Comparison of ENCODE assay signal across 19 mouse cellular contexts in genomic region chr3:97830622-97831021, GRCm38 (mm10). TPM values are rescaled to one million over a fixed set of nuclear protein-coding genes. Genes with fewer than 3 reads are reported as not detected.
DNase-seq lines count a peak whose midpoint lies in the region; ATAC-seq lines count a peak whose summit lies in the region.
"Had no signal": no experiment of that assay in that cellular context is flagged by ENCODE, and none has a peak within 500 bp of the region (broad histone marks: within the 10 kb centered on the region; RNA-seq: fewer than 3 reads in every experiment).

No protein-coding gene starts in this region.

- H3K4me1 ChIP-seq in hindbrain, embryonic 13.5 days (replicated peaks): no peaks in the 10 kb centered on the region; the same call in 1 of the 2 replicates
- no peaks in the 10 kb centered on the region for H3K4me1 ChIP-seq in hindbrain, embryonic 11.5 days (replicated peaks; ENCODE audit: control insufficient read depth, insufficient read depth, low read length)
- H3K4me1 ChIP-seq in hindbrain, embryonic 15.5 days (replicated peaks): peaks cover 6% of the 10 kb centered on the region; the same call in 1 of the 2 replicates
- H3K4me1 ChIP-seq in neural tube, embryonic 15.5 days: no peaks in the 10 kb centered on the region; the same call in 1 of the 2 replicates
- no peaks in the 10 kb centered on the region for H3K4me1 ChIP-seq in intestine, embryonic 15.5 days (replicated peaks)
- H3K4me1 ChIP-seq: liver, embryonic 15.5 days; megakaryocyte, embryonic 14.5 days had no signal

- H3K4me3 ChIP-seq in hindbrain, embryonic 13.5 days: no peak overlapping the region
- H3K4me3 ChIP-seq in hindbrain, embryonic 11.5 days (ENCODE audit: low read depth, low read length): no peak overlapping the region
- H3K4me3 ChIP-seq in hindbrain, embryonic 15.5 days: no peak overlapping the region
- no peak overlapping the region for H3K4me3 ChIP-seq in neural tube, embryonic 15.5 days (replicated peaks)
- no peak overlapping the region for H3K4me3 ChIP-seq in intestine, embryonic 15.5 days (replicated peaks)
- H3K4me3 ChIP-seq: forebrain, embryonic 15.5 days; liver, embryonic 15.5 days; megakaryocyte, embryonic 14.5 days had no signal

- no peak overlapping the region for H3K4me2 ChIP-seq in hindbrain, embryonic 13.5 days
- H3K4me2 ChIP-seq in hindbrain, embryonic 11.5 days (replicated peaks; ENCODE audit: low read depth, low read length): no peak overlapping the region
- no peak overlapping the region for H3K4me2 ChIP-seq in hindbrain, embryonic 15.5 days
- no peak overlapping the region for H3K4me2 ChIP-seq in neural tube, embryonic 15.5 days
- H3K4me2 ChIP-seq in intestine, embryonic 15.5 days (replicated peaks): no peak overlapping the region
- H3K4me2 ChIP-seq: forebrain, embryonic 15.5 days; liver, embryonic 15.5 days had no signal

- ATAC-seq in hindbrain, embryonic 13.5 days (ENCODE audit: low FRiP score): peak; percentile 46; the same call in 1 of the 2 replicates
- no peak for ATAC-seq in hindbrain, embryonic 11.5 days (ENCODE audit: low FRiP score)
- ATAC-seq in hindbrain, embryonic 15.5 days (ENCODE audit: low FRiP score, low read depth): peak; percentile 8; the same call in 1 of the 2 replicates
- no peak; the same call in 1 of the 2 replicates for ATAC-seq in neural tube, embryonic 15.5 days (ENCODE audit: low FRiP score)
- ATAC-seq in intestine, embryonic 15.5 days: no peak
- ATAC-seq: CD4-positive, CD25-positive, alpha-beta regulatory T cell, adult 4 months; forebrain, embryonic 15.5 days had no signal

- H3K36me3 ChIP-seq in hindbrain, embryonic 13.5 days: no peaks in the 10 kb centered on the region
- no peaks in the 10 kb centered on the region for H3K36me3 ChIP-seq in hindbrain, embryonic 11.5 days (ENCODE audit: control insufficient read depth, insufficient read depth, low read length)
- H3K36me3 ChIP-seq in hindbrain, embryonic 15.5 days: no peaks in the 10 kb centered on the region
- no peaks in the 10 kb centered on the region for H3K36me3 ChIP-seq in neural tube, embryonic 15.5 days
- no peaks in the 10 kb centered on the region for H3K36me3 ChIP-seq in intestine, embryonic 15.5 days
- H3K36me3 ChIP-seq: forebrain, embryonic 15.5 days; G1E; liver, embryonic 15.5 days had no signal

- H3K9me3 ChIP-seq in hindbrain, embryonic 13.5 days: no peaks in the 10 kb centered on the region
- no peaks in the 10 kb centered on the region for H3K9me3 ChIP-seq in hindbrain, embryonic 11.5 days (ENCODE audit: control insufficient read depth, low read length)
- no peaks in the 10 kb centered on the region for H3K9me3 ChIP-seq in hindbrain, embryonic 15.5 days
- H3K9me3 ChIP-seq in neural tube, embryonic 15.5 days (replicated peaks): no peaks in the 10 kb centered on the region
- no peaks in the 10 kb centered on the region for H3K9me3 ChIP-seq in intestine, embryonic 15.5 days
- H3K9me3 ChIP-seq: forebrain, embryonic 15.5 days; G1E; liver, embryonic 15.5 days; megakaryocyte, embryonic 14.5 days had no signal

- H3K9ac ChIP-seq in hindbrain, embryonic 13.5 days: no peak overlapping the region
- H3K9ac ChIP-seq in hindbrain, embryonic 11.5 days (ENCODE audit: low read depth, low read length): no peak overlapping the region
- no peak overlapping the region for H3K9ac ChIP-seq in hindbrain, embryonic 15.5 days
- H3K9ac ChIP-seq in neural tube, embryonic 15.5 days (replicated peaks): no peak overlapping the region
- H3K9ac ChIP-seq in intestine, embryonic 15.5 days: no peak overlapping the region
- H3K9ac ChIP-seq: forebrain, embryonic 15.5 days; liver, embryonic 15.5 days had no signal

- no peak for DNase-seq in hindbrain, embryonic 11.5 days (ENCODE audit: low spot score)
- peak; percentile 82 for DNase-seq in brain, adult 2 months (ENCODE audit: low read depth, low spot score)
- no peak for DNase-seq in heart, postnatal 14 days
- DNase-seq: cerebellum, postnatal 25 days; gastrocnemius, postnatal 10 days; heart, postnatal 10 days; lung, postnatal 10 days; right cerebral cortex, postnatal 25 days; thymus, postnatal 25 days had no signal

- WGBS in hindbrain, embryonic 13.5 days: 59% methylated on average over 2 of the region's 2 CpGs
- 64% methylated on average over 2 of the region's 2 CpGs for WGBS in hindbrain, embryonic 11.5 days
- WGBS in hindbrain, embryonic 15.5 days: 62% methylated on average over 2 of the region's 2 CpGs
- 56% methylated on average over 2 of the region's 2 CpGs for WGBS in neural tube, embryonic 15.5 days
- 84% methylated on average over 2 of the region's 2 CpGs for WGBS in intestine, embryonic 15.5 days

- H3K27ac ChIP-seq in hindbrain, embryonic 13.5 days: no peak overlapping the region
- no peak overlapping the region for H3K27ac ChIP-seq in hindbrain, embryonic 11.5 days (ENCODE audit: low read depth, low read length)
- H3K27ac ChIP-seq in hindbrain, embryonic 15.5 days (replicated peaks): peak overlapping the region; percentile 10; the same call in 1 of the 2 replicates
- H3K27ac ChIP-seq in neural tube, embryonic 15.5 days (replicated peaks): peak overlapping the region; percentile 45; the same call in 1 of the 2 replicates
- H3K27ac ChIP-seq in intestine, embryonic 15.5 days: no peak overlapping the region
- H3K27ac ChIP-seq: forebrain, embryonic 15.5 days; kidney, postnatal 0 days; liver, embryonic 15.5 days had no signal

- H3K27me3 ChIP-seq in hindbrain, embryonic 13.5 days: 0 out of 2 replicates have a peak, but pooled peaks cover 8% of the 10 kb centered on the region
- no peaks in the 10 kb centered on the region for H3K27me3 ChIP-seq in hindbrain, embryonic 11.5 days (ENCODE audit: control insufficient read depth, insufficient read depth, low read length)
- no peaks in the 10 kb centered on the region for H3K27me3 ChIP-seq in hindbrain, embryonic 15.5 days
- no peaks in the 10 kb centered on the region for H3K27me3 ChIP-seq in neural tube, embryonic 15.5 days (replicated peaks)
- 0 out of 2 replicates have a peak, but pooled peaks cover 3% of the 10 kb centered on the region for H3K27me3 ChIP-seq in intestine, embryonic 15.5 days (replicated peaks)
- H3K27me3 ChIP-seq: forebrain, embryonic 15.5 days; liver, embryonic 15.5 days had no signal

- intact Hi-C loops in heart, postnatal 14 days (cut with DNase I): no loop called here

RNA-seq across cellular contexts. Expression of gene Pde4dip, which starts 57.9 kb away (rescaled TPM):
- 58.6 and 60.4 TPM in 2 replicates for polyA plus RNA-seq in hindbrain, embryonic 13.5 days (2015; fragmentation: Nextera tagmentation; extraction: Ambion mirVana)
- polyA plus RNA-seq in hindbrain, embryonic 11.5 days (2014; fragmentation: Nextera tagmentation; extraction: Ambion mirVana): 27.5 and 35.5 TPM in 2 replicates
- polyA plus RNA-seq in hindbrain, embryonic 15.5 days (2015; fragmentation: Nextera tagmentation; extraction: Ambion mirVana): 62.3 and 66.1 TPM in 2 replicates
- polyA plus RNA-seq in neural tube, embryonic 15.5 days (2015; fragmentation: Nextera tagmentation; extraction: Ambion mirVana): 55.2 and 62.6 TPM in 2 replicates
- 1,000 to 10,000 TPM; 1,706 to 1,771 TPM for total RNA-seq in heart, postnatal 14 days (2021)
- 23.7 and 23.8 TPM in 2 replicates for polyA plus RNA-seq in intestine, embryonic 15.5 days (2015; fragmentation: Nextera tagmentation; extraction: Ambion mirVana)

Comparison
In these comparisons a context has a peak if more than half of its experiments do, and no peak if none do; other contexts are left out.
1. ATAC-seq: peak in hindbrain, embryonic 13.5 days (single experiment) and hindbrain, embryonic 15.5 days (single experiment); none in hindbrain, embryonic 11.5 days (single experiment), neural tube, embryonic 15.5 days (single experiment) and intestine, embryonic 15.5 days (single experiment).
2. H3K27ac ChIP-seq: peak in hindbrain, embryonic 15.5 days (single experiment) and neural tube, embryonic 15.5 days (single experiment); none in hindbrain, embryonic 13.5 days (single experiment), hindbrain, embryonic 11.5 days (single experiment) and intestine, embryonic 15.5 days (single experiment).